Mouse (Mus musculus) ES-Bruce4 (cell line): ENCODE results near the gene Gfer.

Source experiments
- CTCF ChIP-seq: IDR thresholded peaks from one replicate; pipeline ENCODE4 v1.8.1; 2011; ENCODE audit warnings: low read depth, low read length
- EP300 ChIP-seq: IDR thresholded peaks from 2 replicates; pipeline ENCODE4 v1.6.1; 2011; ENCODE audit warnings: low read depth, low read length; ENCODE audit not compliant: insufficient read depth
- POLR2A ChIP-seq: IDR thresholded peaks from one replicate; pipeline ENCODE4 v1.8.1; 2011; ENCODE audit warnings: low read length; ENCODE audit not compliant: insufficient read depth

DNA sequence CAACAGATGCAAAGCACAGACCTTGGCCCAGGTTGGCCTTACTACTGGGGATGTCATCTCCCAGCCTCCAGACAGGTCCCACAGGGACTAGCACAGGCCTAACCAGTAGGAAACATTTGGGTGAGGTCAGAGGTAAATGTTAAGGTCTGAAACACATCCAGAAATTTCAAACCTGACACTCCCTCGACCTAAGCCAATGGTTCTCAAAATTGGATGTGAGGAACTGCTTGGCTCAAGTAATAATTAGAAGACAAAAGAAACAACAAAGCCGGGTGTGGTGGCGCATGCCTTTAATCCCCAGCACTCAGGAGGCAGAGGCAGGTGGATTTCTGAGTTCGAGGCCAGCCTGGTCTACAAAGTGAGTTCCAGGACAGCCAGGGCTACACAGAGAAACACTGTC lies 49.6 kb downstream of the Gfer start:
- TF ChIP-seq POLR2A (no peak), CTCF (no peak), EP300 (no peak)
